ENCODE assay signal across 21 mouse cellular contexts in genomic region chr17:56457442-56457841, GRCm38 (mm10). TPM values are rescaled to one million over a fixed set of nuclear protein-coding genes. Genes with fewer than 3 reads are reported as not detected.
A peak's percentile ranks its signal among the peaks of the same experiment; 100 is the strongest.
DNase-seq lines count a peak whose midpoint lies in the region; ATAC-seq and TF ChIP-seq lines count a peak whose summit lies in the region.
"Had no signal": no experiment of that assay in that cellular context is flagged by ENCODE, and none has a peak within 500 bp of the region (broad histone marks: within the 10 kb centered on the region; RNA-seq: fewer than 3 reads in every experiment).

No protein-coding gene starts in this region.

- H3K9me3 ChIP-seq in kidney, postnatal 0 days (replicated peaks; ENCODE audit: low read length) = no peaks in the 10 kb centered on the region
- H3K9me3 ChIP-seq in kidney, embryonic 16.5 days (ENCODE audit: low read length) = no peaks in the 10 kb centered on the region
- H3K9me3 ChIP-seq in midbrain, embryonic 14.5 days (ENCODE audit: control insufficient read depth, low read length) = no peaks in the 10 kb centered on the region
- H3K9me3 ChIP-seq: heart, embryonic 13.5 days; intestine, embryonic 15.5 days; midbrain, embryonic 15.5 days had no signal

- H3K27ac ChIP-seq in cerebellum, adult 2 months (ENCODE audit: insufficient read depth, low read length) = no peak overlapping the region
- no peak overlapping the region for H3K27ac ChIP-seq in kidney, postnatal 0 days
- no peak overlapping the region for H3K27ac ChIP-seq in kidney, embryonic 16.5 days (ENCODE audit: low read length)
- H3K27ac ChIP-seq in midbrain, embryonic 14.5 days (replicated peaks; ENCODE audit: low read depth, low read length) = no peak overlapping the region
- H3K27ac ChIP-seq: heart, embryonic 13.5 days; intestine, embryonic 15.5 days; midbrain, embryonic 15.5 days had no signal

- WGBS in cerebellum, adult 2 months = 93% methylated on average over 1 of the region's 1 CpGs
- 95% methylated on average over 1 of the region's 1 CpGs for WGBS in kidney, postnatal 0 days
- WGBS in kidney, embryonic 16.5 days = 96% methylated on average over 1 of the region's 1 CpGs
- 100% methylated on average over 1 of the region's 1 CpGs for WGBS in midbrain, embryonic 14.5 days

- TF ChIP-seq CTCF in cerebellum, adult 2 months (IDR thresholded peaks at IDR 0.05; ENCODE audit: borderline replicate concordance, insufficient read depth, low read depth, low read length) = peak; percentile 23; the same call in 1 of the 2 replicates
- peak; percentile 58 for TF ChIP-seq CTCF in kidney, postnatal 0 days (IDR thresholded peaks at IDR 0.05; ENCODE audit: low read depth)

- no peak overlapping the region for H3K9ac ChIP-seq in kidney, postnatal 0 days (ENCODE audit: low read depth, low read length)
- no peak overlapping the region for H3K9ac ChIP-seq in kidney, embryonic 16.5 days (replicated peaks; ENCODE audit: low read length)
- no peak overlapping the region for H3K9ac ChIP-seq in midbrain, embryonic 14.5 days (replicated peaks; ENCODE audit: low read length)
- H3K9ac ChIP-seq: heart, embryonic 13.5 days; intestine, embryonic 15.5 days; midbrain, embryonic 15.5 days had no signal

- H3K4me2 ChIP-seq in kidney, postnatal 0 days (ENCODE audit: low read length) = no peak overlapping the region
- no peak overlapping the region for H3K4me2 ChIP-seq in kidney, embryonic 16.5 days (replicated peaks; ENCODE audit: low read depth, low read length)
- no peak overlapping the region for H3K4me2 ChIP-seq in midbrain, embryonic 14.5 days (ENCODE audit: low read length)
- H3K4me2 ChIP-seq: heart, embryonic 13.5 days; intestine, embryonic 15.5 days; midbrain, embryonic 15.5 days had no signal

- no peak overlapping the region for H3K4me3 ChIP-seq in cerebellum, adult 2 months (replicated peaks; ENCODE audit: insufficient read depth, low read depth, low read length)
- H3K4me3 ChIP-seq in kidney, postnatal 0 days (replicated peaks; ENCODE audit: low read depth, low read length) = no peak overlapping the region
- no peak overlapping the region for H3K4me3 ChIP-seq in kidney, embryonic 16.5 days (ENCODE audit: low read length)
- H3K4me3 ChIP-seq in midbrain, embryonic 14.5 days (replicated peaks; ENCODE audit: low read depth, low read length) = no peak overlapping the region
- H3K4me3 ChIP-seq: heart, embryonic 13.5 days; intestine, embryonic 15.5 days; midbrain, embryonic 15.5 days had no signal

- no peak for ATAC-seq in kidney, postnatal 0 days (replicated peaks; ENCODE audit: low FRiP score, low read depth)
- ATAC-seq in kidney, embryonic 16.5 days (ENCODE audit: low FRiP score, low TSS enrichment) = no peak
- ATAC-seq in midbrain, embryonic 14.5 days (ENCODE audit: low FRiP score, low TSS enrichment) = no peak
- ATAC-seq: activated CD4-positive, CD25-positive, alpha-beta regulatory T cell, adult 4 months; intestine, embryonic 15.5 days; midbrain, embryonic 15.5 days had no signal

- peaks cover 39% of the 10 kb centered on the region for H3K4me1 ChIP-seq in cerebellum, adult 2 months (ENCODE audit: control insufficient read depth, insufficient read depth, low read length)
- peaks cover 11% of the 10 kb centered on the region; the same call in 1 of the 2 replicates for H3K4me1 ChIP-seq in kidney, postnatal 0 days (replicated peaks; ENCODE audit: insufficient read depth, low read length)
- peaks cover 20% of the 10 kb centered on the region for H3K4me1 ChIP-seq in kidney, embryonic 16.5 days (ENCODE audit: insufficient read depth, low read length)
- H3K4me1 ChIP-seq in midbrain, embryonic 14.5 days (ENCODE audit: control insufficient read depth, insufficient read depth, low read length) = peaks cover 20% of the 10 kb centered on the region

- no peak for DNase-seq in cerebellum, adult 2 months
- no peak for DNase-seq in cerebellum, postnatal 14 days
- no peak for DNase-seq in kidney, postnatal 0 days (ENCODE audit: low spot score)
- DNase-seq in 3T3-L1 (ENCODE audit: low read depth, low spot score) (peak; percentile 28), R1 (ENCODE audit: low read depth, low spot score) (peak; percentile 33)
- no peak for DNase-seq in ovary, postnatal 14 days (ENCODE audit: low spot score)
- no peak for DNase-seq in midbrain, embryonic 14.5 days
- DNase-seq: adrenal gland, postnatal 36 days; gastrocnemius, postnatal 36 days had no signal

- peaks cover 40% of the 10 kb centered on the region for H3K36me3 ChIP-seq in kidney, postnatal 0 days (ENCODE audit: insufficient read depth, low read length)
- H3K36me3 ChIP-seq in kidney, embryonic 16.5 days (ENCODE audit: insufficient read depth, low read length) = peaks cover 34% of the 10 kb centered on the region
- peaks cover 56% of the 10 kb centered on the region for H3K36me3 ChIP-seq in midbrain, embryonic 14.5 days (ENCODE audit: control insufficient read depth, insufficient read depth, low read length)

- no peak for TF ChIP-seq POLR2A in cerebellum, adult 2 months (IDR thresholded peaks at IDR 0.05; ENCODE audit: borderline replicate concordance, insufficient read depth, low read length)

- no peaks in the 10 kb centered on the region for H3K27me3 ChIP-seq in cerebellum, adult 2 months (ENCODE audit: control insufficient read depth, insufficient read depth, low read length)
- H3K27me3 ChIP-seq in kidney, postnatal 0 days (ENCODE audit: insufficient read depth, low read length) = no peaks in the 10 kb centered on the region
- H3K27me3 ChIP-seq in kidney, embryonic 16.5 days (ENCODE audit: insufficient read depth, low read length) = no peaks in the 10 kb centered on the region
- H3K27me3 ChIP-seq in midbrain, embryonic 14.5 days (ENCODE audit: control insufficient read depth, insufficient read depth, low read length) = no peaks in the 10 kb centered on the region
- H3K27me3 ChIP-seq: heart, embryonic 13.5 days; intestine, embryonic 15.5 days; midbrain, embryonic 15.5 days had no signal

RNA-seq across cellular contexts. Expression of gene Ptprs, which starts 18.8 kb away (rescaled TPM):
- polyA plus RNA-seq in cerebellum, adult 2 months (2012; rRNA removed) = 478 and 518 TPM in 2 replicates
- polyA plus RNA-seq in kidney, postnatal 0 days (2015; fragmentation: Nextera tagmentation; extraction: Ambion mirVana) = 44.7 and 45.3 TPM in 2 replicates
- polyA plus RNA-seq in kidney, embryonic 16.5 days (2015; fragmentation: Nextera tagmentation; extraction: Ambion mirVana) = 76.1 and 87.2 TPM in 2 replicates
- 304 and 345 TPM in 2 replicates for polyA plus RNA-seq in midbrain, embryonic 14.5 days (2014; fragmentation: Nextera tagmentation; extraction: Ambion mirVana)

RNA-seq across cellular contexts. Expression of gene Znrf4, which starts 54.8 kb away (rescaled TPM):
- polyA plus RNA-seq in cerebellum, adult 2 months (2012; rRNA removed) = not detected in 2 replicates
- polyA plus RNA-seq in kidney, postnatal 0 days (2015; fragmentation: Nextera tagmentation; extraction: Ambion mirVana) = not detected in 2 replicates
- polyA plus RNA-seq in kidney, embryonic 16.5 days (2015; fragmentation: Nextera tagmentation; extraction: Ambion mirVana) = not detected in 2 replicates
- polyA plus RNA-seq in midbrain, embryonic 14.5 days (2014; fragmentation: Nextera tagmentation; extraction: Ambion mirVana) = not detected in 2 replicates
- polyA plus RNA-seq: activated CD4-positive, CD25-positive, alpha-beta regulatory T cell, adult 4 months; embryonic facial prominence, embryonic 11.5 days; frontal cortex, adult 2 months; heart, embryonic 13.5 days; intestine, embryonic 15.5 days; large intestine, adult 2 months; limb, embryonic 11.5 days; liver, embryonic 16.5 days; midbrain, embryonic 15.5 days; neural tube, embryonic 14.5 days; small intestine, adult 2 months had no signal

Comparison
In these comparisons a context has a peak if more than half of its experiments do, and no peak if none do; other contexts are left out.
1. DNase-seq: peak in 3T3-L1 (single experiment) and R1 (single experiment); none in cerebellum, adult 2 months (0 of 2), cerebellum, postnatal 14 days (0 of 2), kidney, postnatal 0 days (single experiment), ovary, postnatal 14 days (single experiment) and midbrain, embryonic 14.5 days (single experiment).